Mouse (Mus musculus) T-cell, adult 2 months (primary cell): ENCODE data around the gene Dhrs3.

Source experiments
- DNase-seq: peaks from one replicate; pipeline ENCODE4 v3.0.0; 2022; ENCODE audit warnings: low spot score

The Dhrs3 gene

GRCm38 (mm10) chr4:144974458-144974857, 81.8 kb downstream of the Dhrs3 start:
- no peak for DNase-seq

- DNase-seq: no peak
These were observed 82.9 kb downstream of the Dhrs3 start for GRCm38 (mm10) chr4:144975505-144975904.

GRCm38 (mm10) chr4:144977057-144977456, 84.4 kb downstream of the Dhrs3 start:
- no peak for DNase-seq
